Mouse (Mus musculus) adrenal gland, adult 8-10 months (tissue): ENCODE measurements at regions not wholly inside any gene's neighbourhood (a gene's known extent, or its start where the extent isn't known, plus 50 kb on each side); places are given as distances from the start of the nearest gene placed in this dataset.

ENCODE experiments used
- DNase-seq: peaks from one replicate; pipeline ENCODE4 v3.0.0; 2022

DNA sequence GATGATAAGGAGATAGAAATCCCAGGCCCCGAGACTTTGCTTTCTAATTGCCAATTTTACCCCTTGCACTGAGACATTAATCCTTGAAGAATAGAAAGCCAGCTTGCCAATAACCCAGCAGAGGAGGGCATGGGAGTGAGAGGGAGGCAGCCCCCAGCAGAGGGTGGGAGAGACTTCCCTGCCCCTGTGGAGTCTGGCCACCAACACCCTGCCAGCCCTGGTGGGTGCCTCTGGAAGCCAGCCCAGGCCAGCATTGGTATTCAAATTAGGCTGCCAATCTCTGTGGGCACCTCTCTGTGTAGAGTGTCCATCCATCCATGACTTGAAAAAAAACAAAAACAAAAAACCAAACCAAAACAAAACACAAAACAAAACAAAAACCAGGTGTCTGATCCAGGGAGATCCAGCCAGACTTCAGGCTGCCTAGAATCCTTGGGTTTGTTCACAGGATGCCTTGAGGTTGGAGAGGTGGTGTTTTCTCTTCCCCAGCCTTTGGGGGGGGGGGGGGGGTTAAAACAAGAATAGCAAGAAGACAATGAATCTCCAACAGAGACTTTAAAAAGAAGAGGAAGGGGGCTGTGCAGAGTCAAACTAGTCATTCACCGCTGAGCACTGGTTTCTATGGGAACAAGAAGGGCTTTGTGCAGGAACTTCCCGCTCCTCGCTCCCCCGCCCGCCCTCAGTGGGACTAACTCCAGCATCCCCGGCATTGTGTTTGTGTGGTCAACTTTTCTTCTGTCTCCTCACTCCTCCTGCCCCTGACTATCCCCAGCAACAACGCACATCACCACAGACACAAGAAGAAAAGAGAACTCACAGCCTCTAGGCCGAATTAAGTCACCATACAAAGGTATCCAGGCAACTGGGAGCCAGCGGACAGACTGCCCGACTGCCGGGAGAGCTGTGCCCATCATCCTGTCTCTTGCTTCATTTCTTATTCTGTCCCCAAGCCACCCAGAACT lies 236.3 kb upstream of the Pabpc6 start:
- no peak for DNase-seq

DNA sequence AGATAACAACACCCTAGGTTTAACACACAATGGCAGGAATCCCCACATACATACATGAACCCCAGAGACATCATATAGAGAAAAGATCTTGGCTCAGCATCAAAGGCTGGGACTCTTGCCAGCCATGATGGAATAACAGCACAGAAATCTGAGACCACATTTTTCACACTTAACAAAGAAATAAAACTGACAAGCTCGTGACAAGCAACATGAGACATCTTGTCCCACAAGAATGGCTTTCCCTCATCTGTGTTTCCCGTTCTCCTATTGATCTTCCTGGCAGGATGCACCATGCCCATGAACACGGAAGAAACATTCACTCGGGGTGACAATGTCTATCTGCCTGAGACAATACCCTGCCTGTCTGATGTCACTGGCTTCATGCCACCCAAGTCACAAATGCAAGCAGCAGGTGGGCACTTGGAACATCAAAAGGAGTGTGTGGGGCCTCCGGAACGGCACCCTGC lies 235.0 kb upstream of the Pabpc6 start:
- no peak for DNase-seq

- no peak for DNase-seq
Observed at GRCm38 (mm10) chr17:9903313-9903712, 233.8 kb upstream of the Pabpc6 start.

DNA sequence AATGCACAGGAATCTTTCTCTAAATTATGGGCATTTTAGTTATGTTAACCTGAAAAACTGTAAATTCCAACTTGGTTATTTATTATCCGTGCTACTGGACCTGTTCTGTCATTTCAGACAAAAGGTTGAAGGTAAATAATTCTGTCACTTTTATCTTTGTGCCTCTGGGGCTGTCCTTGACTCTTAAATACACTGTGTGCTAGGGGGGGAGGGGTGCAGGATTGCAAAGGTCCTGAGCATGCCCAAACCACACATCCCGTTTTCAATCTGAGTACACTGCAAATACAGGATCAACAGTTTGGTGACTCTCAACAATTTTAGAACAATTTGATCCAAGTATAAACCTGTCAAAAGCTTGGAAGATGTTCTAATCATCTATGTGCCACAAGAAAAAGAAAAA lies 227.4 kb upstream of the Pabpc6 start:
- peak; percentile 23 for DNase-seq

GRCm38 (mm10) chr17:9895686-9896082 lies 226.2 kb upstream of the Pabpc6 start:
- no peak for DNase-seq

DNA sequence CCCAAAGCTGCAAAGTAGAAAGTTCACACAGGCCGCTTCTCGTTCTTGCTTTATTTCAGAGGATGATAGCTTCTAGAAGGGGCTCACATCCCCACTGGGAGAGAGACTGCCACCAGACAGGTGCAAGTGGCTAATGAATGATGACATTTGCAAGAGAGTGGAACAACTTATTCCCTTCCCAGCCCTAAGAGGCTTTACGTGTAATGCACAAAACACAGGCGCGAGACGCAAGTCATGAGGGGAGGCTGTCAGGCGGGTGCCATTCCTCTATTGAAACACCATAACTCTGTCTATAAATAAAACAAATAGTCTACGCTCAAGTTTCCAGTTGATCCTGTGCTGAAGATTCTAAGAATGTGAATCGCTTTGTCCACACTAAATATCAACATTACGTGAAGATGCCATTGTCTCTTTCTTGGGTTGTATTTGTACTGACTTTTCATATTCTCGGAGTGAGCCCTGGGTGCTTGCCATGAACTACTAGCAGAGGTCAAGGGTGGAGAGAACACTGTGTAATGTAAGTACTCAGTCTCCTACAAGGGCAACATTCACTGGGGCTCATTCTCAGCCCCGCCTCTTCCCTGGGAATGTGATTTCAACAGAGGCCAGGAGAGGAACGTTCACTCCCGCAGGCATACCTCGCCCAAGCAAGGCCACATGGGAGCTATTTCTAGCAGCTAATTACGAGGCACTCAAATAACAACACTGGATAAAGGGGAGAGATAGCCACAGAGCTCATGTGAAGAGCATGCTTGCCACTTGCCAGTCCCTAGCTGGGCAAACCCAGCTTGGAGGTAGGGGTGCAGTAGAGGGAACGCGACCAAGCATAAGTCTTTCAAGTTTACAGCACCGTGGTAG lies 225.5 kb upstream of the Pabpc6 start:
- DNase-seq: peak; percentile 65

GRCm38 (mm10) chr17:9893966-9894365 lies 224.4 kb upstream of the Pabpc6 start:
- no peak for DNase-seq

DNA sequence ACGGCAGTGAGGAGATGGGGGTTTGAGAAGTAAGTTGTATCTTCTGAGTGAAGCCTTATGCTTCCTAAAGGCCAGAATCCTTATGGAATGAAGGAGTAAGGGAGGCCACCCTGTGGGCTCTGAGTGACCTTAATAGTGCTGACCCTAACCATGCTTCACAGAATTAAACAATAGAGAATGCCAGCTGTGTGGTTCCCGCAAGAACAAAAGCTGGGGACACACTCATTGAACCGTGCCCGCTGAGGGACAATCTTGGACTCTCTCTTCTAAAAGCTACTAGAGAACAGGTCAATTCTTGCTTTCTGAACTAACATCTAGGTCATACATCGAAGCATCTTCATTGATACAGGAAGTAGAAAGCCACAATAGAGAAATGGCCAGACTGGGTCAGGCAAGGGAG lies 223.3 kb upstream of the Pabpc6 start:
- no peak for DNase-seq

DNA sequence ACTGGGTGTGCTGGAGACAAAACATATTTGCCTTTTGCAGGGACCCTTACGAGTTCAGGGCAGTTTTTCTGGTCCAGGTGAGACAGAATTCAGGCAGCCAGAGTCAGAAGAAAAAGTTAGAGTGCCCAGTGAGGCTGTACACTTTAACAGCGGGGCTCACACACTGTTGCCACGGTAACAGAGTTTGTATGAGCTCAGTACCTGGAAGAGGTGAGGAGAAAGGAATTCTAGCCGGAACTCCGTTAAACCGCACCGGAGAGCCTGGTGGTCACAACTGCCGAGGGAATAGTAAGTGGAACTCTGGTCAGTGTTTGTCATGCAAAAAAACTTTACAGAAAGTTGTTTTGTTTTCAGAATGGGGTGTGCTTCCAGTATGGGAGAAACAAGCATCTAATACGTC lies 222.6 kb upstream of the Pabpc6 start:
- DNase-seq: no peak

GRCm38 (mm10) chr17:9888494-9888893 lies 219.0 kb upstream of the Pabpc6 start:
- DNase-seq: no peak

DNA sequence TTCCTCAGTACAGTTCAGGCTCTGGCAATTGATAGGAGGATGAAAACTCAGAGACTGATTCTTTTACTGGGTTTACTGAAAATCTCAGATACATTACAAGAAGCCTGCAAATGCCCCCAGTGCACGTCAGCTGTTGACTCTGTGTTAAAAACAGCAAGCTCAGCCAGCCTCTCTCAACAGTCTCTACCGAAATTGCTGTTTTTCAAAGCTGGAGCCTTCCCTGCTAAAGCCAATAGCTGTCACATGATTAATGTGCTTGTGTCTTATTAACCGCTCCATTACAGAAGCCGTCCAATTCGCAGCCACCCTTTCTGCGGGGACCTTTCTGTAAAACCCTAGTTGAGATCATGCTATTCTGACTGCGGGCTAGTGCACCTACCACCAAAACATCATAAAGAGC lies 215.6 kb upstream of the Pabpc6 start:
- no peak for DNase-seq

DNA sequence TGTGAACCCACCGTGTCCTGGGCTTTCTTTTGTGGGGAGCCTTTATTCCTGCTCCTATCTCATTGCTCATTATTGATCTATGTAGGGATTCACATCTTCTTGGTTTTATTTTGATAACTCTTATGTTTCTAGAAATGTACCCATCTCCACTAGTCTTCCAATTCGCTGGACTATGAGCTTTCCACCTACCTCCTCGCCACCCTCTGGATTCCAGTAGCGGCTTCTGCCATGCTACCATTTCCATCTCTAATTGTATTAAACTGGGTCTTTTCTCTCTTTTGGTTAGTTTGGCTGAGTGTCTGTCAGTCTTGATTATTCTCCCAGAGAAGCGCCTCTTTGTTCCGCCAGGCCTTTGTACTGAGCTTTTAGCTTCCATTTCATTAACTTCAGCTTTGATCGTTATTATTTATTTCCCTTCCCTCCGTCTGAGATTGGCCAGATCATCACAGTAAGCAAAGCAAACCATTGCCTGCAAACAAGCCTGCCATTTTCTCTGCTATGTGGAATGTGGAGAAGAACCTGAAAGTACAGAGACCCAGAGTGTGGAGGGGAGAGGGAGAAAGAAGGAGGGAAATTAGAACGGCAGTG lies 213.2 kb upstream of the Pabpc6 start:
- no peak for DNase-seq

DNA sequence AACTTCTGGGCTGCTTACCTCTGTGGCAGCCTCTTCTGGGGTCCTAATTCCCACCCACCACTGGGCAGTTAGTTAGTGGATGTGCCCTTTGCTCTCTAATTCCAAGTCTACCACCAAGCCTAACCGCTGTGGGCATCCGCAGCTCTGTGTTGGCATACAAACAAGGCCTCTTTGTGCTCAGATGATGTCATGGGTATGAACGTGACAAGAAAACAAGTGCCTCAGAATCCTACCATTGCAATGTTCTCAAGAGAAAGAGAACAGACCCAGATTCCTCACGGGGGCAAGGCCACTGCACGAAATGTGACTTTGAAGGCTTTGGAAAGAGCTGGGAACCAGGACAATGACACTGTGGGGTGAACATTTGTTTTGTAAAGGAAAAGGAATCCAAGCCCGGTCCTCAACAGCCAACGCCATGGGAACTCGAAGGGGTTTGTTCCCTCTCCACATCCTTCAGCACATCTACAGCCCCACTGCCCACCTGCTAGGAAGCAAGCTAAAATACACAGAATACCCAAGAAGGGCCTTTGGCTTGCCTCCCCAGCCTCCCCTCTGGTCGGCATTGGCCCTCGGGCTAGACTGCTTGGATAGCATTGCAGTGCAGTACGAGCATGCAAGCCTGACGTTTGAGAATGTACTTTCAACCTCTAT lies 210.2 kb upstream of the Pabpc6 start:
- no peak for DNase-seq

- no peak for DNase-seq
Observed at GRCm38 (mm10) chr17:9873695-9874094, 204.2 kb upstream of the Pabpc6 start.

DNA sequence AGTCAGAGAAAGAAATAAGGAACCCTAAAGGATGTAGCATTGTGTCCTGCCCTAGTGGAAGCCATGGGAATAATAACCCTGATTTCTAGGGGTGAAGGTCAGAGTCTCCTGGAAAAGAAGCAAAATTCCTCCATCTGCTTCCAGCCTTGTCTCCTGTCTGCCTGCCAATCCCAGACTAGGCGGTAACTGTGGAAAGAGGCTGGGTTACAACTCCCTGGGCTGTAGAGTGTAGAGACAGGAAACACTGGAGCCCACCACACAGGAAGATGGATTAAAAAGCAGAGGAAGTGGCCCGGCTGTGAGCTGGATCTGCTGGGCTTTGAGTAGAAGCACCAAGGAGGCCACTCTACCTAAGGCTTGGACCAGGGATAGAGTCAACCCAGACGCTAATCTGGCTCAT lies 200.7 kb upstream of the Pabpc6 start:
- no peak for DNase-seq

DNA sequence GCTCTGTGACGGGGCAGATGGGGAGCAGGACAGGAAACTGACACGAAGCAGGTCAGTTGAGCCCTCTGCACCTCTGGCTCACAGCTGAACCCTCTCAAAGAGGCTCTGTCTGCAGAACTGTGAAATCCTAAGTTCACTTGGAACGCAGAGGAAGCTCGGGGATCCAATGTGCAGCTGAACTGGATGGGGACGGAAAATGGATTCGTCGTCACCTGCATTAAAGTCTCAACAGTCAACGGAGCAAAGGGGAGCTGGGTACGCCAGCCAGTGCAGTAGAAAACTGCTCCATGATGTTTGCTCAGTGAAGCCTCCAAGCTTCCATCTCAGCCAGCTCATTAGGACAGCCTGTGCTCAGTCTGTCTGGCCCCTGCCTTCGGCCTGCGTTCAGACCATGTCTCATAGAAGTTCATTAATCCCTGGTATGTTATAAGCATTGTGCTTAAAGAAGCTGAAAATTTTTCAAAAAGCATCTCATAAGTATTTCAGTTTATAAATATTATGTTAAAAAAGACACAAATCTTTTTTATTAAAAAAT lies 199.3 kb upstream of the Pabpc6 start:
- no peak for DNase-seq

- DNase-seq: no peak
Observed at GRCm38 (mm10) chr17:9864254-9864653, 194.7 kb upstream of the Pabpc6 start.

GRCm38 (mm10) chr17:9861923-9862854 lies 192.7 kb upstream of the Pabpc6 start:
- DNase-seq: no peak

DNA sequence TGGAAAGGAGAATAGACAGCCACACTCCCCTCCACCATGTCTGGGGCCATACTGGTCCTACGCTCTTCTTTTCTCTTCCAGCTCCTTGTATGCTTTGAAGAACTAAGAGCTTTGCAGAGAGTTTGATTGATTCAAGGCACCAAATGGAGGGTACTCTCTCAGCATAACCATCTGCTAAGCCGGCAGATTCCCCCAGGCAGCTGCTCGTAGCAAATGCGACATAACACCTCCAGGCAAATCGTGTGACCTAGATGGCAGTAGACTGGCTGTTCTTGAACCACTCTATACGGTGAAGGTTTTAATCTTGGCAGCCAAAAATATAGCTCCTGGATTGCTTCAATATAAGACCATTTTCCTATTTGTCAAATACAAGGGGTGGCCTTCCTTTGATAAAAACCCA lies 191.8 kb upstream of the Pabpc6 start:
- no peak for DNase-seq

DNA sequence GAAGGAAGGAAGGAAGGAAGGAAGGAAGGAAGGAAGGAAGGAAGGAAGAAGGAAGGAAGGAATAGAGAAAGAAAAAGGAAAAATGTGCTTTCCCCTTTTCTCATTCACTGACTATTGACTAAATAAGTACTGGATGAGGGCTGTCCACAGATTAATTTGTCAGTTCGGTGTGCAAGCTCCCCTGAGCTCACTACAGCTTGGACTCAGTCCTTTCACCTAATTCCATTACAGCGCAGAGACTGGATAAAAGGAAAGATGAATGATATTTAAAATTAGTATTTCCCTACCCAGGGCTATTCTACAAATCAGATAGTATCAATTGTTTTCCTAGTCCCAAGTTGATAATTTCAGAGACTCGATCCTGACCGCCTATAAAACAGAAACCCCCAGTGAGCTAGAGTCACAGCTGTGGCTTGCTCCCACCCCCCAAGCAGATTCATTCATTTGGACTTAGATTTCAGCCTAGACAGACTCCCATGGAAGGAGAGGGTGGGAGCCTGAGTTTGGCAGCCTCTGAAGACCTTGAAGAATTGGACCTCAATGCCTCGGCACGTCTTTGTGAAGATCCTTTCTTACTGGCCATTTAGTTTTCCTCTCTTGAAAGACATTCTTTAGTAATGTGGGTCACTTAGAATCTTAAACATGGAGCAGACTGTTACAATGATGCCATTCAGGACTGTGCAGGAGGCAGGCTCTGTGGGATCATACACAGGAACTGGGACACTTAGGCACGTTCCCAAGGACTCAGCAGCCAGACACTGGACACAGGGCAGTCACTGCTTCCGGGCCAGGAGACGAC lies 179.2 kb upstream of the Pabpc6 start:
- no peak for DNase-seq
